Mouse (Mus musculus) myocyte (in vitro differentiated cells): Measurements from ENCODE around the gene St6galnac6.

Experiments
- MYOG ChIP-seq, 3 experiments: IDR thresholded peaks; one replicate each; pipeline ENCODE4 v1.6.1; 2011; ENCODE audit warnings: control low read depth in 2 of 3, low read depth in 2 of 3, mild to moderate bottlenecking in 2 of 3; ENCODE audit not compliant: insufficient read length in 2 of 3, control insufficient read depth in 1 of 3, insufficient read depth in 1 of 3
- POLR2A ChIP-seq: IDR thresholded peaks from one replicate; pipeline ENCODE4 v1.6.1; 2011; ENCODE audit warnings: low read depth, mild to moderate bottlenecking, control low read depth, moderate library complexity; ENCODE audit not compliant: insufficient read length
- TCF12 ChIP-seq: IDR thresholded peaks from one replicate; pipeline ENCODE4 v1.6.1; 2011; ENCODE audit warnings: mild to moderate bottlenecking, control low read depth; ENCODE audit not compliant: poor library complexity, insufficient read depth, severe bottlenecking
- USF1 ChIP-seq: IDR thresholded peaks from one replicate; pipeline ENCODE4 v1.6.1; 2011; ENCODE audit warnings: low read depth, mild to moderate bottlenecking, control low read depth, moderate library complexity

GRCm38 (mm10) chr2:32665853-32666252 lies 66.3 kb downstream of the St6galnac6 start:
- TF ChIP-seq USF1, result no peak
- TF ChIP-seq POLR2A, result no peak
- no peak for TF ChIP-seq MYOG (IDR thresholded peaks at IDR 0.05; ENCODE audit: control insufficient read depth in 1 of 3, insufficient read depth in 1 of 3, insufficient read length in 2 of 3, low read depth in 2 of 3)
- TF ChIP-seq TCF12, result no peak
